Mouse (Mus musculus) embryonic facial prominence, embryonic 12.5 days (tissue): Measurements from ENCODE around the gene Bpifb4. TPM values are rescaled to one million over a fixed set of nuclear protein-coding genes. Genes with fewer than 3 reads are reported as not detected.

Experiments used
- ATAC-seq: fragments of 200-750 bp; cut with Nextera tagmentation; 2 replicates; pipeline ENCODE4 v1.8.0; 2017; ENCODE audit not compliant: insufficient number of reproducible peaks, insufficient read depth, low FRiP score, low TSS enrichment
- H3K27ac ChIP-seq: fragments of 300-500 bp; sonication (generic); 2 replicates; pipeline ENCODE4 v1.5.1; 2016; ENCODE audit warnings: mild to moderate bottlenecking
- H3K27me3 ChIP-seq: fragments of 300-500 bp; sonication (generic); 2 replicates; pipeline ENCODE4 v1.6.1; 2016; ENCODE audit warnings: mild to moderate bottlenecking, moderate library complexity
- H3K36me3 ChIP-seq: fragments of 300-500 bp; sonication (generic); 2 replicates; pipeline ENCODE4 v1.6.1; 2016; ENCODE audit warnings: mild to moderate bottlenecking
- H3K4me1 ChIP-seq: fragments of 300-500 bp; sonication (generic); 2 replicates; pipeline ENCODE4 v1.6.1; 2016
- H3K4me2 ChIP-seq: fragments of 300-500 bp; sonication (generic); replicated peaks from 2 replicates; pipeline ENCODE4 v1.6.1; 2016; ENCODE audit warnings: mild to moderate bottlenecking, moderate library complexity
- H3K4me3 ChIP-seq: fragments of 300-500 bp; sonication (generic); 2 replicates; pipeline ENCODE4 v1.5.1; 2016; ENCODE audit warnings: mild to moderate bottlenecking
- H3K9ac ChIP-seq: fragments of 300-500 bp; sonication (generic); 2 replicates; pipeline ENCODE4 v1.6.1; 2016; ENCODE audit warnings: mild to moderate bottlenecking, moderate library complexity
- H3K9me3 ChIP-seq: fragments of 300-500 bp; sonication (generic); 2 replicates; pipeline ENCODE4 v1.6.1; 2016; ENCODE audit warnings: mild to moderate bottlenecking, moderate library complexity
- WGBS: fragments of 180-500 bp; shearing (Covaris S2); methylation state at CpG from one replicate; pipeline ENCODE4 v1.1.7; 2016; 5-methylcytosine and 5-hydroxymethylcytosine counted together
- polyA plus RNA-seq: library from polyadenylated mRNA; unstranded; fragments of >200 nt; fragmentation: Nextera tagmentation; extraction: Ambion mirVana; gene quantifications from 2 replicates; pipeline ENCODE4 v1.2.1, GENCODE M21; 2016

The Bpifb4 gene
- polyA plus RNA-seq, 1 experiment from 2014 or later = not detected

- no peaks in the 10 kb centered on the region for H3K36me3 ChIP-seq
- H3K27me3 ChIP-seq = no peaks in the 10 kb centered on the region
- no peak overlapping the region for H3K27ac ChIP-seq
- no peak for ATAC-seq
- no peak overlapping the region for H3K4me2 ChIP-seq
- H3K4me1 ChIP-seq = no peaks in the 10 kb centered on the region
- H3K4me3 ChIP-seq = no peak overlapping the region
- WGBS = 85% methylated on average over 4 of the region's 4 CpGs
- H3K9ac ChIP-seq = no peak overlapping the region
- H3K9me3 ChIP-seq = no peaks in the 10 kb centered on the region
Observed at GRCm38 (mm10) chr2:154005734-154006133, 67.7 kb downstream of the Bpifb4 start.

DNA sequence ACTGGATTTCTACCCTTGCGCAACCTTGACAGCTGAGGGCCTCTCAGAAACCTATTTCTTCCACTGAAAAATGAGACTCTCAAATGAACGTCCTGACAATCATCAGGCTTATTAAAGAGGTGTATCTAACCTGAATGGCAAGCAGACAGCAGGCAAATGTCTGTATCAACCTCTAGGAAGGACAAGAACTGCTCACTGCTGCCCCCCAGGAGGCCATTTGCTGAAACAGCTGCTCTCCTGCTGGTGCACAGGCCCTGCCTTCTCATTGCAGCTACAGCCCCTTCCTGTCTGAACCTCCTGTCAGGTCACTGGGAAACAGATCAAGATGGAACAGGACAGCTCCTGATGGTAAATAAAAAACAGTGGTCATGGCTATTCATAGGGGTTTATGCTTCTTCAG lies 68.3 kb downstream of the Bpifb4 start:
- no peaks in the 10 kb centered on the region for H3K36me3 ChIP-seq
- H3K9ac ChIP-seq = no peak overlapping the region
- no peaks in the 10 kb centered on the region for H3K27me3 ChIP-seq
- 85% methylated on average over 2 of the region's 2 CpGs for WGBS
- no peaks in the 10 kb centered on the region for H3K9me3 ChIP-seq
- no peaks in the 10 kb centered on the region for H3K4me1 ChIP-seq
- no peak overlapping the region for H3K27ac ChIP-seq
- ATAC-seq = no peak
- no peak overlapping the region for H3K4me3 ChIP-seq
- no peak overlapping the region for H3K4me2 ChIP-seq

DNA sequence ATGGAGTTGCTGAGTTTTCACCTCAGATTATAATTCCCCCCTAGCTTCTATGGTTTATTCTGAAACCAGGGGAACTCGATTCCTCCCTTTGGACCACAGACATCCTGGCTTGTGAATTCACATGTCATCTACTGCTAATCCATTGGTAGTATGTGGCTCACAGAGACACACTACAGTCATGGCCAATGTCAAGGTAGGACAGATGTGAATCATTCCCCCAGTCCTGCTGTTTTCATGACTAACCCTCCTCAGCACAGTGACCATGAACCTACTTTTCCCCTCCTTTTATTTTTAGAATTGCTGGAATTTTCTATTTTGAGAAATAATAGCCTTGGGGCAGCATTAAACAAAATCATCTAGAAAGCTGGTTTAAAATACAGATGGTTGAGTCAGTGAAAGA lies 69.4 kb downstream of the Bpifb4 start:
- Histone ChIP-seq H3K27me3 (no peaks in the 10 kb centered on the region), H3K4me2 (no peak overlapping the region), H3K4me3 (no peak overlapping the region), H3K27ac (no peak overlapping the region), H3K4me1 (no peaks in the 10 kb centered on the region), H3K36me3 (no peaks in the 10 kb centered on the region), H3K9ac (no peak overlapping the region), H3K9me3 (no peaks in the 10 kb centered on the region)
- 80% methylated on average over 1 of the region's 1 CpGs for WGBS
- ATAC-seq = no peak

GRCm38 (mm10) chr2:154007965-154008364 lies 70.0 kb downstream of the Bpifb4 start, which contains the start of gene Bpifa2:
Gene Bpifa2 (plus strand): TSS chr2:154008265.
- no peak within 1 kb of the TSS for H3K4me2 ChIP-seq
- no peaks in the 10 kb centered on the region for H3K9me3 ChIP-seq
- no peak within 1 kb of the TSS for H3K9ac ChIP-seq
- H3K36me3 ChIP-seq = no peaks in the 10 kb centered on the region
- 74% methylated on average over 3 of the region's 3 CpGs for WGBS
- no peaks in the 10 kb centered on the region for H3K27me3 ChIP-seq
- H3K4me1 ChIP-seq = no peaks in the 10 kb centered on the region
- H3K4me3 ChIP-seq = no peak within 1 kb of the TSS
- no peak for ATAC-seq
- H3K27ac ChIP-seq = no peak within 1 kb of the TSS

Other genes with a start within 250 kb of the Bpifb4 start
- gene Dnmt3c, start 241.6 kb upstream of the Bpifb4 start, polyA plus RNA-seq = not detected in 2 replicates
- gene Mapre1, start 196.9 kb upstream of the Bpifb4 start, polyA plus RNA-seq = 246 and 284 TPM in 2 replicates
- gene Efcab8, start 158.3 kb upstream of the Bpifb4 start, polyA plus RNA-seq = 0.04 and 0.09 TPM in 2 replicates
- not detected in 2 replicates for gene Sun5, start 67.1 kb upstream of the Bpifb4 start, polyA plus RNA-seq
- not detected in 2 replicates for gene Bpifb2, start 63.2 kb upstream of the Bpifb4 start, polyA plus RNA-seq
- gene Bpifb6, start 37.8 kb upstream of the Bpifb4 start, polyA plus RNA-seq = not detected in 2 replicates
- not detected in 2 replicates for gene Bpifb3, start 20.0 kb upstream of the Bpifb4 start, polyA plus RNA-seq
- not detected in 2 replicates for gene Bpifa6, start 36.7 kb downstream of the Bpifb4 start, polyA plus RNA-seq
- gene Bpifa2, start 70.1 kb downstream of the Bpifb4 start, polyA plus RNA-seq = not detected in 2 replicates
- gene Bpifa3, start 192.1 kb downstream of the Bpifb4 start, polyA plus RNA-seq = not detected in 2 replicates
- gene Bpifa1, start 204.7 kb downstream of the Bpifb4 start, polyA plus RNA-seq = not detected in 2 replicates
- gene Bpifa5, start 224.4 kb downstream of the Bpifb4 start, polyA plus RNA-seq = not detected in 2 replicates